Mouse (Mus musculus) CD8-positive naive resting alpha-beta T cell, adult 2 months (primary cell): ENCODE data around the gene Rab6b.

Experiments
- DNase-seq, 2 experiments: peaks; one replicate each; pipeline ENCODE4 v3.0.0; 2022; ENCODE audit warnings: low read depth in 2 of 2, low spot score in 2 of 2

Rab6b gene

DNA sequence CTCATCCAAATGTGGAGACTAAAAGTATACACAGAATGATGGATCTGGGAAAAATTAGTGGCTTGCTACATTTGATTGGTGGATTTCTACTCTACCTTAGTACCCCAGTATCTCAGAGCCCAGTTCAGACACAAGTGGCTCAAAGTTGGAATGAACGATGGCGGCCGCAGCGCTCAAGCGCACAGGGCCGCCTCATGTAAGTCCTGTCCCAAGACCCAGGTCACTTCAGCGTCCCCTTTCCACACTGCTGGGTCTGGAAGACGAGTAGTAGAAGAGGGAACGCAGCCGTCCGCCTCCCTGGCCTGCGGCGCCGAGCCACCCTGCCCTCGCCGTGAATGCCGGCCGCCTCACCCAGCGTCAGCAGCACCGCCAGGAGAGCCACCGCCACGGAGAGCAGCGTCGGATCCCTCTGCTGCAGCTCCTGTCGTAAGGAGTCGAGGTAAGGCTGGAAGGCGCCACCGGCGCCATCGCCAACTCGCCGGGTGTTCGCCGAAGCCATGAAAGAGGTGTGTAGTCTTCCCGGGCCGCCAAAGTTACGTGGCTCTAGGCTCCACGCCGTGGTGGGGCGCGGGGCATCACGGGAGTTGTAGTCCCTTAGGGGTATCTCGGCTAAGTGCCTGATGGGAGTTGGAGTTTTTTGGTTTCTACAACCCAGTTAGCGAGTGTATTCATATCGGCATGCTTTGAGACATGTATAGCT, 90.1 kb downstream of the Rab6b start, which contains the start of gene Srprb:
Gene Srprb, minus strand, starts transcription at position 577 of the 700 bp plus-strand sequence.
- DNase-seq: peak; percentile 87 to 93

DNA sequence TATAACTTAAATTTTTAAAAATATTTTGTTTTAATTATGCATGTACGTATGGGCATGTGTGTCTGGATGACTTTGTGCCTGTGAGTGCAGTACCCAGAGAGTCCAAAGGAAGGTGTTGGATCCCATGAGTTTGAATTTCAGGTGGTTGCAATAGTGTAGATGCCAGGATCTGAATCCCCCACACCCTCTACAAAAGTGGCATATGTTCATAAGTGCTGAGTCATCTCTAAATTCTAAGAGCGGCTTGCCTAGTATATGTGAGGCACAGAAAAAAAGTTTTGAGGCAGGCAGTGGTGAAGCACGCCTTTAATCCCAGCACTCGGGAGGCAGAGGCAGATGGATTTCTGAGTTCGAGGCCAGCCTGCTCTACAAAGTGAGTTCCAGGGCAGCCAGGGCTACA, 94.2 kb downstream of the Rab6b start:
- DNase-seq: no peak

DNA sequence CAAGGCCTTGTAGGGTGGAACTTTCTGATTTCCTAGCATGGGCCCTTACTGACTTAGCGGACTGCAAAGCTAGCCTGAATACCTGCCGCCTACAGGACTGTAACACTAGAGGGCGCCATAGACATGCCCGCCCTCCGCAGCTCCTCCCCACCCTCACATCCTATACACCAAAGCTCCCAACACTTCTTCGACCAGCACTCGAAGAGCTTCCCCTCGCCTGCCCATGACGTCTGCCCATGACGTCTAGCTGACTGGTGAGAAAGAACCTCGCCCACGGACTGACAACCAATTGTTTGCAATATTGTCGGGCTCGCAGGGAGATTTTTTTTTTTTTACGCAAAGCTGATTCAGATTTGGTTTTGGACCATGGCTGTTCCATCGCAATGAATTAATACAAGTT, 96.3 kb downstream of the Rab6b start:
- peak; percentile 69 to 72 for DNase-seq

DNA sequence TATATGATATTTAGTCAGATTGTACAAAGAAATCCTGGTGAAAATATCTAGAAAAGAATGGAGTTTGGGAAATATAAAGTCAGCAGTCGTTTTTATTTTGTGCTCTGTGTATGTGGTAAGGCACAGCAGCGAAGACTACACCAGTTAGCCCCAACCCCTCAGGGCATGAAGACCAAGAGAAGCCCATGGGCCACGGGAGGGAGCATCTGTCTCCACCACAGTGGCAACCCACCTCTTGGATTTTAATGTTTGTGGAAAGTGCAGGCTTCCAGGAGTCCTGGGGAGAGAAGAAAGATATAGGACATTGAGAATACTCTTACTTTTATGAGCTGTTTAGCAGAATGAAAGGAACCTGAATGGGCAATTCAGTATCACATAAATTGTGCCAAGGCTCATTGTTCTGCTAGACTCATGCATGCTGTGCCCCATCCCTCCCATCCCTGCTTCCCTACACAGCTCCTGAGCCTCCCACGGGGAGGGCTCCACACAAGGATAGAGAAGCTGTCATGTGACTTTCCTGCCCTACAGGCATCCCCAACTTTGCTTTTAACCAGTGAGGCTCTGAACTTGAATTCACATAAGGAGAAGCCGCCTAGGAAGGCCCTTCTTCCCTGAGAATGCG, 97.3 kb downstream of the Rab6b start:
- DNase-seq: no peak

DNA sequence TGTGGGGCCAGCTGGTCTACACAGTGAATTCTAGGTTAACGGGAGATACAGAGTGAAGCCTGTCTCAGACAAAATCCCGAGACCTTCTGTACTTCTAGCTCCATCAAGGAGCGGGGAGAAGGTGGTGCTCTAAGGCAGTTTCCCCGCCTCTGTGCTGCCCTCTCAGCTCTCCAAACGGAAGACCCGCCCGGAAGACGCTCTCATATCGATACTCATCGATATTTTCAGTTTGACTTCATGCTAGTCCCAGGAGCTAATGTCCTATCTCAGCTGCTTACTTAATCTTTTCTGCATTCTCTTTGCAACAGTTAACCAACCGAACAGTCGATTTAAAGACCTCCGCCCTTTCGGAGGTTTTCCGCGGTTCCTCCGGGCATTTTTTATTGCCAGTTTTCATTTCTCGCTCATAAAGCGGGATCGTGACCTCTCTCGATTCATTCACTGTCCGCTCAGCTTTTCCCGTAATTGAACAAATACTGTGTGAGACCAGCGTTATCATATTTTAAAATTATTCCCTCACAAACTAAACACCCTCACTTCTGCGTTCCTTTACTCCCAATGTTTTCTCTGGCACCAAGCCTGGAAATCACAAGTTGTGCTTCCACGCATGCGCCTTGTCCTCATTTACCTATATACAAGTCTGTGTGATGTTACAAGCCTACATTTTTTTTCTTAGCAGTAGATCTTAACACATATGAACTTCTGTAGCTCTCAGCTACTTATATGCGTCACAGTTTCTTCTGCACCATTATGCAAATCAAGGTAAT, 101.2 kb downstream of the Rab6b start:
- no peak for DNase-seq

DNA sequence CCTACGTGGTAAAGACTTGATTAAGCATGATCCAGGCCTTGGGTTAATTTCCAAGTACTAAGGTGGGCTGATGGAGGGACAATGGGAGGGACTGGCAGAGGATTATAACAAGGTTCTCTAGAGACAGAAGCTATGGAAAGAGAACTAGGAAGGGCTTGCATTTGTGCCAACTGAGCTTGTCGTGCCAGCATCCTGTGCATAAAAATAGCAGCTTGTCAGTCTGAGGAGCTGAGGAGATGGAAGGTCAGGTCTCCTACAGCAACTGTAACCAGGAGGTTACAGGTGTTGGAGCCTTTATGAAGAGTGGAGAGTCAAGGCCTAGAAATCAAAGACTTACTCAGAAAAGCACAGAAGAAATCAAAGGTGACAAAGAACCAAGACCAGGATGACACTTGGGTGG, 102.0 kb downstream of the Rab6b start:
- DNase-seq: no peak

DNA sequence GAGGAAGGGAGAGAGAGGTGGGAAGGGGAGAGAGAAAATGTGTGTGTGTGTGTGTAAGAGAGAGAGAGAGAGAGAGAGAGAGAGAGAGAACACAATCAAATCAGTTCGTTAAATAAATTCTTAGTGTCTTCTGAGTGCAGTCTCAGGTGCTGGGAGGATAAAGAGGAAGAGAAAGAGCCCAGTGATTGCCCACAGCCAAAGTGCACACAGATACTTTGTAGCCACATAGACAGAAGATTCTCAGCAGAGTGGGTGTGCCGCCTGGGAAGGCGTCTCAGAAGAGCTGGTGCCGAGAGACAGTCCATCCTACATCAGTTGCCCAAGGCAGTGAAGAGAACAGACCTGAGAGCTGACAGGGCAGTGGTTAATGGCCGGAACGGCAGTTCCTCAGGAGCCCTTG, 102.7 kb downstream of the Rab6b start:
- no peak for DNase-seq

DNA sequence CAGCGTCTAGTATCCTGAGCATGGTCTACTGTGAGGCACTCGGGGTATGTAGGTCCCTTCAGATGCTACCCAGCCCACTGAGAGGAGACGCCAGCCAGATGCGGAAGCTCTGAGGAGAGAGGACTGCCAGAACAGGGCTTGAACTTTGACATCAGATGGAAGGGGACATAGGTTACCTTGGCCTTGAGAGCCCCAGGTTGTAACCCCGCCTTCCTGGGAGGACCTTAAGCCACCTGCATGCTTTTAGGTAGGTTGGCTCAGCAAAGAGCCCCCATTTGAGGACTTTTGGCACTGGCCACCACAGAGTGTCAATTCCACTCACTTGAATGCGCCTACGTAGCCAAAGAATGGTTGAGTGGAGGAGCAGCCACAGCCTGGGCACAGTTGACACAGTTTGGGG, 113.1 kb downstream of the Rab6b start:
- DNase-seq: no peak

DNA sequence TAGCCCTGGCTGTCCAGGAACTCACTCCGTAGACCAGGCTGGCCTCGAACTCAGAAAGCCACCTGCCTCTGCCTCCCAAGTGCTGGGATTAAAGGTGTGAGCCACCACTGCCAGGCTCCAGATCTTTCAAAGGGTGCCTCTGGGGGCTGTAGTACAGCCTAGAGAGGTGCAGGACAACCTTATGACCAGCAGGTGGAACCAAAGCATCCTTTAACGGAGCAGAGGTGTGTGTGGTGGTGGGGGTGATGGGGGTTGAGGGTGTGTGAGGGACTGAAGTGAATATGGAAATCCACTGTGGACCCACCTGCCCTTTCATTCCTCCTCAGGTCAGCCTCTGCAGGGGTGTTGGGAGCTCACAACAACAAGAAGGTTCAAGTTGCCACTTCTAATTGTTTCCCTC, 113.9 kb downstream of the Rab6b start:
- peak in 1 of 2 experiments; percentile 23 for DNase-seq

DNA sequence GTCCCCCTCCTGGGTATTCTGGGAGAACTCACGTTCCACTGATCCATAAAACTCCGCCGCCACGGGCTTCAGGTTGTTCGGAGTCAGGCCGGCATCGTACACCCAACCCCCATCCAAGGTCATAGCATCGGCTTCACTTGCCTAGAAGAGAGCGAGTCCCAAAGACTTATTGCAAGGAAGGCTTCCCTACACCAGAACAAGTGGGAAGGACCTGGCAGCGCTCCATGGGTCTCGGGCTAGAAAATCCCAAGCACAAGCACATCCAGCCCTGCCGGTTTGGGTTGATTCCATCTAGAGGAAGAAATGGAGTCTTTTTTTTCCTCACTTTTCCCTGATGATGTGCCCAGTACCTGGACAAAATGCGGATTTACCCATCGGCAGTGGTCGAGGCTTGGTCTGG, 115.2 kb downstream of the Rab6b start:
- DNase-seq: no peak

DNA sequence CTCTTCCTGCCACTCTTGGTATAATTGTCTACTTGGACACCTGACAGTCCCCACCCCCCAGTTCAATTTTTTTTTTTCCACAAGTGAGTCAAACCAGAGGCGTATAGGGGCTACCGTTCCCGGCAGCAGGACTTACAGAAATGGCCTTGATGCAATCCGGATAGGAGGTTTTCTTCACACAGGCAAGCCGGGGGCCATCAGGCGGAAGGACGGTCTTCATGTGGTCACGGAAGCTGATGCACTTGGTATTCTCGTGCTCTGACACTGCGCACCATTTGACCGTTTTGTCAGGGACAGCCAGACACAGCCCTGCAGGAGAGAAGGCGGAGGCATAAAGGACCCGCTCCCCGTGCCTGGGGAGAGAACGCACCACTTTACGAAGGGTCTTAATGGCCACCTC, 116.2 kb downstream of the Rab6b start:
- DNase-seq: no peak

DNA sequence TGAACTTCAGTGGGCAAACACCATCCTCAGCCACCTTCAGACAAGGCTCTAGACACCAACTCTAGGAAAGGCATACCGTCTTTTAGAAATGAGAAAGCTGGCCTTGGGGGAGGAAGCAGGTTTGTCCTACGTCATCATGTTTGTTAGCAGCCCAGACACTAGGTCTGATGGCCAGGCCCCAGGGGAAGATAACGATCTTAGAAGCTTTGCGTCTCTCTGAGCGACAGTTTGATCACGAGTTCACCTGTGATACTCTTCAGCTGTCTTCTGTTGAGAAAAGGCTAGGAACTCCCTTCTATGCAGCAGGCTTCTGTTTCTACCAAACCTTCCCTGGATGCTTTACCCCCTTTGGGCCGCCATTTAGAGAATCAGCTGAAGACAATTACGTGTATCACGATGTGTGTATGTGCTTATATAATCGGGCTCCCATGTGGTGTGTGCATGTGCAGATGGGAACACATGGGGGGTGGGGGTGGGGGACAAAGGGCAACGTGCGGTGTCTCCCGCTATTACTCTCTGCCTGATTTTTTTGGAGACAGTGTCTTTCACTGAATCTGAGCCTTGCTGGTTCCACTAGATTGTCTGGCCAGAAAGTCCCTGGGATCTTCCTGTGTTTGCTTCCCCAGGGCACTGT, 116.9 kb downstream of the Rab6b start:
- no peak for DNase-seq

DNA sequence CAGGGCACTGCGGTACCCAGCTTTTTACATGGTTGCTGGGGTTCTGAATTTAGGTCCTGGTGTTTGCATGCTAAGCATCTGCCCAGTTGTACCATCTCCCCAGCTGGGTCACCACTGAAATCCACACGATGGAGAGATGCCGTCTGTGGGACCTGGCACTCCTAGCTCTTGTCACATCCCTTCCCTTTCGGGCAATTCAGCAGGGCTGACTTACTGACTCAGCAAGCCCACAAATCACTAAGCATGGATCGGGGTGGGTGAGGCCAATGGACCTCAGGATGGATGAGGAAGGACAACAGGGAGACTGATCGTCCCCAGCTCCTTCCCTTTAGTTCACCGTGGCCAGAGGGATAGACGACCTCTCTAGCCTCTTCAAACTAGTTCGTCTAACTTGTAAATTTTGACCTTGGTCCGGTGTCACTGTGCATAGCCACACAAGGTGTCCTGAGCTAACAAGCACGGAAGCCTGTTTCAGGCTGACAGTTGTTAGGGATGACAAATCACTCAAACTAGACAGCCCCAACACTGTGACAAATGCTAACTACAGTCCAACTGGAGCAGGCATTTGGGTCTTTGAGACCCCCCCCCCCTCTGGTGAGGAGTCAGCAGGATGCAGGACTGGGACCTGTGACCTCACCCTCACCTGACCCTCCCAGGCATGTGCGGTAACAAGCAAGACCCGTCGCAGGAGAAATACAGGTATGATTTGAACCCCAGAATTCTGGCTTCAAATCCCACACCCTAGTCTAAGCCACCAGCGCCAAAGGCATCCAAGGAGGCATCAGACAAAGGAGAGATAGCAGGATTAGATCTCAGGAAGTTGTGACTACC, 117.7 kb downstream of the Rab6b start:
- no peak for DNase-seq

DNA sequence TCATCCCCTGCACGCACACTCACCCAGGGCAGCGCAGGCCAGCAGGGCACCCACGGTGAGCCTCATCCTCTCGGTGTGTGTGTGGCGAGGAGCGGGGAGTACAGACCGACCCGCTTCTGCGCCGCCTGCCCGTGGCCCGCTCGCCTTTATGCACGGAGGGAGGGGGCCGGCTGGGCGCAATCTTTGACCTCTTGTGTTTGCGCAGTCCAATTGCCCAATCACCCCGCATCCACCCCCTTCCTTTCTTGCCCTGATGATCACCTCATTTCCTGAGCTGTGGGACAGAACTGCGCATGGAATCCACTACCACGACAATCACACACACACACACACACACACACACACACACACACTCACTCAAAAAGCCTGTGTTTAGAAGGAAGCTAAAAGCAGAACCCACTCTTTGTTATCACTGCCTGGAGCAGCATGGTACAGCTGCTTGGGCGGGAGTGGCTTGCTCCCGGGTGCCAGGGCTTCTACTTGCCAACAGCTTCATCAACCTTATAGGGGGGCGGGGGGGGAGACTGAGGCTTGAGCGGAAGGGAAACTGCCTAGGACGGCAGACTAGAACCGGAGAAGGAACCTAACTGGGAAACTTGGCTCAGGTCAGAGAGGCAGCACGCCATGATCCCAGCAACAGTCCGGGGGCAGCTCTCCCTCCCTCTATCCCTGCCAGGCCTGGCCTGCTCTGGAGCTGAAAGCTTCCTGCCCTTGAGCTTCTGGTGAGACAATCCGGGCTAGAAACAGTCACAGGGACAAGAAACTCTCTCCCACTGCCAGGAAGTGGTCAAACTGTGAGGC, 118.8 kb downstream of the Rab6b start, which contains the start of the genes Gm20425 and Trf:
Gene Gm20425, minus strand, starts transcription at position 157 of the 801 bp plus-strand sequence.
Gene Trf, minus strand, starts transcription at position 294 of the 801 bp plus-strand sequence.
- DNase-seq: peak in 1 of 2 experiments; percentile 20

DNA sequence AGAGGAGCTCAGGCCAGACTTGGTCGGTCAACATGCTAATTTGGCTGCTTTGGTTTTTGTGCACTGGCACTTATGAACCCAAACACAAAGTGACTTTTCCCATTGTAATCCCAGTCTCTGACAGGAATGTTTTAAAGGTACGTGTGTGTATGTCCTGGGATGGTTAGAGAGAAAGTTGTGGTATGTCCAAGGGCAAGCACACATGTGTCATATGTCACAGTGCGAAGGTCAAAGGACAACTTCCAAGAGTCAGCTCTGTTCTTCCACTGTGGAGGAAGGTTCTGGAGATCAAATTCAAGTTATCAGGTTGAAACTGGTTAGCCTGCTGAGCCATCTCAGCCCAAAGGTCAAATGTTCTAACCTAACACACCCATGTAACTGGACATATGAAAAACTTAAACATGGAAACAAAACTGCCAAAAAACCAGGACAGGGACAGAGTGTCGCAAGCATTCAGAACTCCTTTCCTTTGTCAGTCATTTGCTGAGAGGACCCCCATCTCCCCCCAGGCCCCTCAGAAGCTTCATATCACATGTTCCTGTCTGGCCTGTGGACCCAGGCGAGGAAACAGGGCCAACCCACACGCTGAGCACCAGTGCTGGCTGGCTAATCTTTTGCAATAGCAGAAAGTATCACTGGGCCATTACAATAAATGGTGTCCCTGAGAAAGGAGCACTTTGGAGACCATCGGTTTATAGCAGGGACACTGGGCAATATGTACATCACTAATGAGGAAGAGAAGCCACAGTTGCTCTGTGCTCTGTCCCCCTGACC, 120.8 kb downstream of the Rab6b start:
- DNase-seq: no peak

DNA sequence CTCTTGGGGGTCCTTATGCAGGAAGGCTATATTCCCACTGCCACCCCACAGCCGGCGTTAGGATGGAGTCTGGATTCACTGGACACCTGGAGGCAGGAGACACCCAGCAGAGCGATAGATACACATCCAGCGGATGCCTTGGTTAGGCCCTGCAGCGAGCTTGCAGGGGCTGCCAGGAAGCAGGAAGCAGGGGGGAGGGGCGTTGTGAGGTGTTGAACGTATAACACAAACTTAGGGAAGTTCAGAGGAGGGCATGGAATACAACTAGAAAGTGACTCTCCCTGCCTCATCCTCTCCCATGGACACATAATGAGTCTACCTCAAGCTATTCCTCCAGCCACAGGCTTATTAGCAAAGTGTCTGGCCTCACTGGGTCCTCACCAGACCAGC, 121.4 kb downstream of the Rab6b start:
- DNase-seq: peak in 1 of 2 experiments; percentile 18

DNA sequence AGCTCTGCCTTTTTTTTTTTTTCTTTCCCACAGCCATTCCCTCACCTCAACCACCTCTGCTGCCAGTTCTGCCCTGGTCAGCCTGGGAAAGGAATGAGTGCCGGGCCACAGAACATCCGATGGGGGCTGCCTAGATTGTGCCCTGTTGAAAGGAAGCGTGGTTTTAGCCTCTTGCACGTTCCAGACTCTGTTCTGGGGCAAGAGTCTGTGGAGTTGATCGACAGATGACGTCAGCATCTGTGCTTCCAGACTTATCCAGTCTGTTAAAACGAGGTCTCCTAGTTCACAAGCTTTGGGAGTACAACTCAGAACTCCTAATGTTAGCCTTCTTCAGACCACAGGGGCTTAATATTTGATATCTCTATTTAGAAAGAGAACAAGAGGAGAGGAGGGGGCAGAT, 122.5 kb downstream of the Rab6b start:
- no peak for DNase-seq

DNA sequence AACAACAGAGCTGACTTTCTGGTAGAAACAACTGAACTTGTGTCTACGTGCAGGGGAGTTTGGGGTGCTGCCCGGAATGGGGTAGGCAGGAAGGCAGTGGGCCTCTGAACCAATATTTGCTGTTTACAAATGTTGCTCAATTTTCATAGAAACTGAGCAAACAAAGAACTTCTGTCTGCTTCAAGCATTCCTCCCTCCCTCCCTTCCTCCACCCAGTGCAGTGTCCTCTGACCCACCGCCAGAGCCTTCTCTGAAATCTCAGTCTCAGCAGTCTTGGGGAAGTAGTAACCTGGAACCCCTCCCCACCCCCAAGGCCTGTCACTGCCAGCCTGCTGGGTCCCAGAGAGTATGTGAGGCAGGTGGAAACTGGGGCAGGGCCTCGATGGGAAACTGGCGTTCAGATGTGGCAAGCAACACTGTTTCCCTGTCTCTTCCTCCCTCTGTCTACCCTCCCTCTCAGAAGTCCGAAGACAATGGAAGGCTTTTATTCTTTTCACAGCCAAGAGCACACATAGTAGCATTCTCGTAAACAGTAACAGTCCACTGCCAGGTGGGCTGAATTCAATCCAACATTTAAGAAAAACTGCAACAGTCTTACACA, 123.1 kb downstream of the Rab6b start:
- no peak for DNase-seq
